Mouse (Mus musculus) intestine, embryonic 16.5 days (tissue): ENCODE results near the gene Atp5g1. TPM values are rescaled to one million over a fixed set of nuclear protein-coding genes. Genes with fewer than 3 reads are reported as not detected.

ENCODE experiments used
- ATAC-seq: fragments of 200-750 bp; cut with Nextera tagmentation; 2 replicates; pipeline ENCODE4 v1.8.0; 2017; ENCODE audit warnings: moderate TSS enrichment, moderate library complexity
- H3K27ac ChIP-seq: fragments of 300-500 bp; sonication (generic); 2 replicates; pipeline ENCODE4 v1.5.1; 2014; ENCODE audit warnings: mild to moderate bottlenecking, low read length
- H3K27me3 ChIP-seq: fragments of 300-500 bp; sonication (generic); replicated peaks from 2 replicates; pipeline ENCODE4 v1.6.1; 2014; ENCODE audit warnings: low read length, control low read depth, mixed read lengths; ENCODE audit not compliant: control insufficient read depth, insufficient read depth
- H3K36me3 ChIP-seq: fragments of 300-500 bp; sonication (generic); 2 replicates; pipeline ENCODE4 v1.6.1; 2014; ENCODE audit warnings: low read length, control low read depth; ENCODE audit not compliant: control insufficient read depth, insufficient read depth
- H3K4me1 ChIP-seq: fragments of 300-500 bp; sonication (generic); 2 replicates; pipeline ENCODE4 v1.6.1; 2014; ENCODE audit warnings: low read length, control low read depth, mixed read lengths; ENCODE audit not compliant: control insufficient read depth, insufficient read depth
- H3K4me2 ChIP-seq: fragments of 300-500 bp; sonication (generic); 2 replicates; pipeline ENCODE4 v1.6.1; 2014; ENCODE audit warnings: low read depth, low read length, control low read depth
- H3K4me3 ChIP-seq: fragments of 300-500 bp; sonication (generic); 2 replicates; pipeline ENCODE4 v1.5.1; 2014; ENCODE audit warnings: mild to moderate bottlenecking, low read length
- H3K9ac ChIP-seq: fragments of 300-500 bp; sonication (generic); 2 replicates; pipeline ENCODE4 v1.6.1; 2014; ENCODE audit warnings: low read depth, low read length
- H3K9me3 ChIP-seq: fragments of 300-500 bp; sonication (generic); 2 replicates; pipeline ENCODE4 v1.6.1; 2016; ENCODE audit warnings: low read length, control low read depth; ENCODE audit not compliant: control insufficient read depth
- WGBS: fragments of 180-500 bp; shearing (Covaris S2); extraction: QIAGEN DNeasy Blood & Tissue Kit; methylation state at CpG from one replicate; pipeline ENCODE4 v1.1.7; 2014; 5-methylcytosine and 5-hydroxymethylcytosine counted together
- polyA plus RNA-seq: library from polyadenylated mRNA; unstranded; fragments of >200 nt; fragmentation: Nextera tagmentation; extraction: Ambion mirVana; gene quantifications from 2 replicates; pipeline ENCODE4 v1.2.1, GENCODE M21; 2015

Atp5g1 gene
- polyA plus RNA-seq, 1 experiment from 2014 or later, result 1,152 TPM

DNA sequence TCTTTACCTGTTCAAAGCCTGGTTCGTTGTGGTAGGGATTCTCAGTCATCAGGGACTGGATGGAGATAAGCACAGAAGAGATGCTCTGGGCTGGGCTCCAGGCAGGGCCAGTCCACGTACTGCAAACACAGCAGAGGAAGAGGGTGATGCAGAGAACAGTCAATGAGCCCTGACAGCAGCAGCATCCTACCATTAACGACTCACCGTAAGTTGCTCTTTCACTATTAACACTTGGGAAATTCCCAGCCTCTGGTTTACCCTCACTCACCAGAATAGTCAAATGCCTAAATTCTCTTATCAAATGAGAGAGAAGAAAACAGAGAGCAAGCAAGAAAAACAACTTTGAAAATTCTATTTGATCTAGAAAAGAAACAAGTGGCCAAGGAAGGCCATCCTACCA lies 17.2 kb downstream of the Atp5g1 start:
- no peak for ATAC-seq
- peaks cover 14% of the 10 kb centered on the region for H3K36me3 ChIP-seq
- H3K9ac ChIP-seq, result no peak overlapping the region
- H3K4me2 ChIP-seq, result no peak overlapping the region
- no peak overlapping the region for H3K4me3 ChIP-seq
- whole genome bisulfite sequencing, result 84% methylated on average over 4 of the region's 4 CpGs
- peaks cover 6% of the 10 kb centered on the region for H3K4me1 ChIP-seq
- no peaks in the 10 kb centered on the region for H3K27me3 ChIP-seq
- no peaks in the 10 kb centered on the region for H3K9me3 ChIP-seq
- no peak overlapping the region for H3K27ac ChIP-seq

DNA sequence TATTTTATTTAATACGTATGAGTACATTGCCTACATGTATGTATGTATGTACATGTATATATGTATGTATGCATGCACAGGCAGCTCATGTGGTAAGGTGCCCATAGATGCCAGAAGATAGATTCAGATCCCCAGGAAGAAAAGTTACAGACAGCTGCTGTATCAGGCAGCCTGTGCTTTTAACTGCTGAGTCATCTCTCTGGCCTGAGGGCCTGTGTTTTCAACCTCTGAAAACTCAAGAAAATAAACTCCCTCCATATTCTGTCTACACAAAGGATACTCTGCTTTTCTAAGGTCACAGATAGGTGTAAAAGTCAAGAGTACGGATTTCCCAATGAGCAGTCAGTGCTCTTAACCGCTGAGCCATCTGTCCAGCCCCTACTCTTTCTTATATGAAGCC lies 24.6 kb downstream of the Atp5g1 start:
- H3K4me1 ChIP-seq, result no peaks in the 10 kb centered on the region
- no peaks in the 10 kb centered on the region for H3K9me3 ChIP-seq
- no peak overlapping the region for H3K9ac ChIP-seq
- no peaks in the 10 kb centered on the region for H3K27me3 ChIP-seq
- no peak overlapping the region for H3K27ac ChIP-seq
- H3K4me3 ChIP-seq, result no peak overlapping the region
- H3K4me2 ChIP-seq, result no peak overlapping the region
- no peak for ATAC-seq
- WGBS, result 94% methylated on average over 3 of the region's 3 CpGs
- peaks cover 25% of the 10 kb centered on the region for H3K36me3 ChIP-seq

GRCm38 (mm10) chr11:96049939-96050338 lies 25.5 kb downstream of the Atp5g1 start:
- WGBS, result 81% methylated on average over 4 of the region's 4 CpGs
- Histone ChIP-seq H3K4me3 (no peak overlapping the region), H3K36me3 (peaks cover 25% of the 10 kb centered on the region), H3K4me1 (no peaks in the 10 kb centered on the region), H3K4me2 (no peak overlapping the region), H3K9me3 (no peaks in the 10 kb centered on the region), H3K27ac (no peak overlapping the region), H3K9ac (no peak overlapping the region), H3K27me3 (no peaks in the 10 kb centered on the region)
- no peak for ATAC-seq

- Histone ChIP-seq H3K4me1 (no peaks in the 10 kb centered on the region), H3K4me2 (no peak overlapping the region), H3K9ac (no peak overlapping the region), H3K36me3 (peaks cover 20% of the 10 kb centered on the region), H3K9me3 (no peaks in the 10 kb centered on the region), H3K27me3 (no peaks in the 10 kb centered on the region), H3K4me3 (no peak overlapping the region), H3K27ac (peak overlapping the region; percentile 35)
- WGBS, result 82% methylated on average over 4 of the region's 4 CpGs
- ATAC-seq, result no peak
Observed at GRCm38 (mm10) chr11:96047469-96048373, 27.7 kb downstream of the Atp5g1 start.

- WGBS, result 70% methylated on average over 2 of the region's 2 CpGs
- H3K4me1 ChIP-seq, result no peaks in the 10 kb centered on the region
- H3K27me3 ChIP-seq, result no peaks in the 10 kb centered on the region
- peak overlapping the region; percentile 31 for H3K27ac ChIP-seq
- 0 out of 2 replicates have a peak, but pooled peaks have one; percentile 56 for ATAC-seq
- H3K4me3 ChIP-seq, result no peak overlapping the region
- peaks cover 20% of the 10 kb centered on the region for H3K36me3 ChIP-seq
- H3K9ac ChIP-seq, result no peak overlapping the region
- H3K9me3 ChIP-seq, result no peaks in the 10 kb centered on the region
- no peak overlapping the region for H3K4me2 ChIP-seq
Observed at GRCm38 (mm10) chr11:96046793-96047192, 28.7 kb downstream of the Atp5g1 start.

DNA sequence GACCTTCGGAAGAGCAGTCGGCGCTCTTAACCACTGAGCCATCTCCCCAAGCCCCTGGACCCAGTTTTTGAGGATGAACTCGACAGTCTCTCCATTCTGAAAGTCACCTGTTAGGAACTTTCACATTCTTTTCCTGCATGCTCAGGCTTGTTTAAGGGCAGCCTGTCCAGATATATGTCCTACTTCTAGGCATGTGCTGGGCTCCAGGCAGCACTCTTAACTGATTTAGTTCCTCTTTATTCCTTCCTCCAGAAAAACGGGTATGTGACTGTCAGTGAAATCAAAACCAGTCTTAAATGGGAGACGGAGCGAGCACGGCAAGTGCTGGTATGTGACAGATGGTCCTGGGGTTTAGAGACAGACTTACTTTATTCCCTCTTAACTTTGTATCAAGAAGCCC lies 29.4 kb downstream of the Atp5g1 start:
- Histone ChIP-seq H3K9ac (no peak overlapping the region), H3K9me3 (no peaks in the 10 kb centered on the region), H3K27ac (no peak overlapping the region), H3K4me3 (no peak overlapping the region), H3K4me2 (no peak overlapping the region), H3K36me3 (peaks cover 17% of the 10 kb centered on the region), H3K27me3 (no peaks in the 10 kb centered on the region), H3K4me1 (no peaks in the 10 kb centered on the region)
- 81% methylated on average over 8 of the region's 8 CpGs for WGBS
- ATAC-seq, result no peak

DNA sequence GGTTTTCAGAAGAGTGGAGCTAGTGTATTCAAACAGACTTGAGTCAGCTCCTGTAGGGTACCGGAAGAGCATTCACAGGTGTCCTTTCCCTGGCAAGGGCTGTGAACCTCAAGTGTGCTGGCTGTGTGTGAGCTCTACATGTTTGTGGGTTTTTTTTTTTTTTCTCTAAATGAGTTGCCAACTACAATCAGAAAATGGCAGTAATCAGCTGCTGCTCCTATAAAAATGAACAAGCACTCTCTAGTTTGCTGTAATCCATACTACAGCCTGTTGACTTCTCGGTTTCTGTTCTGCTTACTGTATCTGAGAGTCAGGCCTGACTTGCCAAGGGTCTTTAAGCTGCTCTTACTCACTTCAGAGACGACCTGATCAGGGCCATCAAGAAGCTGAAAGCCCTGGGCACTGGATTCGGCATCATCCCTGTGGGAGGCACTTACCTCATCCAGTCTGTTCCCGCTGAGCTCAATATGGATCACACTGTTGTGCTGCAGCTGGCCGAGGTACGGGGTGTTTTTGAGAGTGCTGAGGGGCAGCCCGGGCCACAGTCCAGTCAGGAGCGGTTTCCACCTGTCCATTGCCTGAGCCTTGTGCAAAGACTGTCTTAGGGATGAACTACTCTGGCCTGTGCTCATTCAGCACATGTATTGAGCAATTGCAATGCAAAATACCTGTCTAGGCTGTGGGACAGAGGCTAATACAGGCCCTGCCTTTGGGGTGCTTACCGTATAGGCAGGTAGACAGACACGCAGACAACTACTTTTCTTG lies 30.5 kb downstream of the Atp5g1 start:
- no peak overlapping the region for H3K9ac ChIP-seq
- H3K36me3 ChIP-seq, result peaks cover 10% of the 10 kb centered on the region
- H3K4me1 ChIP-seq, result no peaks in the 10 kb centered on the region
- H3K9me3 ChIP-seq, result no peaks in the 10 kb centered on the region
- no peak overlapping the region for H3K4me2 ChIP-seq
- H3K27me3 ChIP-seq, result no peaks in the 10 kb centered on the region
- 89% methylated on average over 11 of the region's 11 CpGs for WGBS
- ATAC-seq, result no peak
- no peak overlapping the region for H3K27ac ChIP-seq
- H3K4me3 ChIP-seq, result no peak overlapping the region

- WGBS, result 63% methylated on average over 1 of the region's 1 CpGs
Observed at GRCm38 (mm10) chr11:96038560-96038959, 36.9 kb downstream of the Atp5g1 start.

DNA sequence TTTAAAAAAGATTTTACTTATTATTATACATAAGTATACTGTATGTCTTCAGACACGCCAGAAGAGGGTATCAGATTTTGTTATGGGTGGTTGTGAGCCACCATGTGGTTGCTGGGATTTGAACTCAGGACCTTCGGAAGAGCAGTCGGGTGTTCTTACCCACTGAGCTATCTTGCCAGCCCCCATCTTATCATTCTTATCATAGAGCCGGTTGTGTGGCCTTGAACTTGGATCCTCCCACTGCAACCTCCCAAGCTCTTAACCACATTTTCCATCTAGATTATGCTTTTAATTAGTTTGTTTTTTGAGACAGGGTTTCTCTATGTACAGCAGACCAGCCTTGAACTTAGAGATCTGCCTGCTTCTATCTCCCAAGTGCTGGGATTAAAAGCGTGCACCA lies 38.0 kb downstream of the Atp5g1 start:
- Histone ChIP-seq H3K27ac (no peak overlapping the region), H3K4me2 (no peak overlapping the region), H3K4me3 (no peak overlapping the region), H3K9ac (no peak overlapping the region), H3K27me3 (no peaks in the 10 kb centered on the region), H3K36me3 (peaks cover 5% of the 10 kb centered on the region; the same call in 1 of the 2 replicates), H3K4me1 (peaks cover 10% of the 10 kb centered on the region), H3K9me3 (no peaks in the 10 kb centered on the region)
- 84% methylated on average over 5 of the region's 5 CpGs for WGBS
- ATAC-seq, result no peak

More at GRCm38 (mm10) chr11:96038560-96038959, 36.9 kb downstream of the Atp5g1 start:
- H3K36me3 ChIP-seq, result peaks cover 5% of the 10 kb centered on the region; the same call in 1 of the 2 replicates
- no peaks in the 10 kb centered on the region for H3K27me3 ChIP-seq
- ATAC-seq, result no peak
- no peak overlapping the region for H3K4me3 ChIP-seq
- no peak overlapping the region for H3K4me2 ChIP-seq
- no peak overlapping the region for H3K27ac ChIP-seq
- no peaks in the 10 kb centered on the region for H3K9me3 ChIP-seq
- no peak overlapping the region for H3K9ac ChIP-seq
- H3K4me1 ChIP-seq, result peaks cover 10% of the 10 kb centered on the region
